Mouse (Mus musculus): Measurements from ENCODE around the gene Itln1. TPM values are rescaled to one million over a fixed set of nuclear protein-coding genes. Genes with fewer than 3 reads are reported as not detected.
"Not testable (repeated sequence)": the region's sequence is repeated elsewhere in the genome, so short reads cannot be mapped to it uniquely, and the experiment has no call there.

Itln1 gene
- total RNA-seq, 2 experiments from 2014 or later: not detected

DNA sequence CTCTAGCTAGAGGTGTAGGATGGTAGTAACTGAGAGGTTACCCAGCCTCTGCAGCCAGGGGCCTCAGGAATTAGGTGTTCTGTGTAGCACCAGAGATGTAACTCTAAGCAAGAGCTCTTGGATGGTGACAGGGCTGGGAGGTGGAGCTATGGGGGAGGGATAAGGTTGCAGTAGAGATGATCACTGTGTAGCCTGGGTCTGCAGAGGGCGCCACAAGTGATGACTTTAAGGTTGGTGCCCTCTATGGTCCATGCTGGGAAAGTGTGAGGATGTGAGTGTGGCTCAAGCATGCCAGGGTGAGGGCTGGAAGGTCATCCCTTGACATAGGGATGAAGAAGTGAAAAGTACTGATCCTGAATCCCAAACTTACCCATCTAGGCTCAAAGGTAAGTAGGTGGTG, 20.1 kb downstream of the Itln1 start:
- intact Hi-C loops (cut with DNase I): no loop called here

DNA sequence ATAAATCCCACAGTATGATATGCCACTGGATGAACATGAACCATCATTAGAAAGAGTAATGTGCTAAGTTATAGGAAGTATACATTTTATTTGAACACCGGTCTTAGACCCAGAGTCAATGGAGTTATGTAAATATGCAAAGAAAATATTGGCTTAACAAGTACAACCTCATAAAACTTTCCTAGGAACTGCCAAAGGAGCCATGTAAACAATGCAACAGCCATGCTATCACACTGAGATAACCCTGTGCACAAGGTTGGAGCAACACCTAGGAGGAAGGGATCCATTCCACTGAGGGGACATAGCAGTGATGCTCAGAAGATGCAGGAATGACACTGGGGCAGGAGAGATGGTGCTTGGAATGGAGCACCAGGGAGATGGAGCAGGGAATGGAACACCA, 21.3 kb downstream of the Itln1 start:
- DNase-seq: no peak
- intact Hi-C loops (cut with DNase I): no loop called here

More for the DNA sequence above, 20.1 kb downstream of the Itln1 start:
- DNase-seq: no peak

DNA sequence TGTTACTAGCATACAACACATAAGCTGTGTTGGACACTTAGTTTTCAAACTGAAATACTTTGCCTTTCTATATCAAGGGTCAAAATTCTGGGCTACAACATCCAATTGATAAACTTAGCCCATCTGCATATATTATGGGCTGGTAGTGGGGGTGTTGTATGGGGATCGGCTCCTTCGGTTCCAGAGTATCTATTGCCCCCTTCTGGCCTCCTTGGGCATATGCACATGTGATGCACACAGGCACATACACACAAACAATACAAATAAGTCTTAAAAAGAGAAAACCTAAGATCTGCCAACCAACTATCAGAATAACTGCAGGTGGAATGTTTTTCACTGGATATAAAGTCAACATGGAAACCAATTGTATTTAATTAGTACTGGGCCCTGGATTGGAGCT, 21.9 kb downstream of the Itln1 start:
- DNase-seq: no peak
- intact Hi-C loops (cut with DNase I): no loop called here

DNA sequence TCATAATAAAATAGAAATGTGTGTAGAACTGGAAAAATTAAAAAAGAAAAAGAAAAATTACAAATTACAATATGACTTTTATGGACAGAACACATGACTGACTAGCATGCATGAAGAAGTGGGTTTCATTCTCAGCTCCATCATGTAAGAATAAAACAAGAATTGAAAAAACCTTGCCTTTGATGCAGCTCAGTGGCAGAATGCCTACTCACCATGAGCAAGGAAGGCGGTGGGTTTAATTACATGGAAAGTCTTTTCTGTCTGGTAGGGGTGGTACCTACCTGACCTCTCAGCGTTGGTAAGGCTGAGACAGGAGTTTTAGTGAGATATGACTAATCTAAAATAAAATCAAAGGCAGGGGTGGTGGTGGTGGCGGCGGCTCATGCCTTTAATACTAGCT, 30.5 kb downstream of the Itln1 start:
- DNase-seq: no peak
- intact Hi-C loops (cut with DNase I): loop anchor here (10.0 kb wide), 1 partner anchor 400 kb away; no protein-coding TSS in a partner anchor

DNA sequence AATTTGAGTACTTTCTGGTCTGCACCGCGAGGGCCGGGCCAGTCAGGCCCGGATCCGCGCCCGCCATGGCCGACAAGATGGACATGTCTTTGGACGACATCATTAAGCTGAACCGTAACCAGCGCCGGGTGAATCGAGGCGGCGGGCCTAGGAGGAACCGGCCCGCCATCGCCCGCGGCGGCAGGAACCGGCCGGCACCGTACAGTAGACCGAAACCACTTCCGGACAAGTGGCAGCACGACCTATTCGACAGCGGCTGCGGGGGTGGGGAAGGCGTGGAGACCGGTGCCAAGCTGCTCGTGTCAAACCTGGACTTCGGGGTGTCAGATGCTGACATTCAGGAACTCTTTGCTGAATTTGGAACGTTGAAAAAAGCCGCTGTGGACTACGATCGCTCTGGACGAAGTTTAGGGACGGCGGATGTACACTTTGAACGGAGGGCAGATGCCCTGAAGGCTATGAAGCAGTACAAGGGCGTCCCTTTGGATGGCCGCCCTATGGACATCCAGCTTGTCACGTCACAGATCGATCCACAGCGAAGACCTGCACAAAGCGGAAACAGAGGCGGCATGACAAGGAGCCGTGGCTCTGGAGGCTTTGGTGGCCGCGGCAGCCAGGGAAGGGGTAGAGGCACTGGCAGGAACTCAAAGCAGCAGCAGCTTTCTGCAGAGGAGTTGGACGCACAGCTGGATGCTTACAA, 31.4 kb downstream of the Itln1 start:
- peak; percentile 58 to 68 for DNase-seq
- intact Hi-C loops (cut with DNase I): loop anchor here (1.0 to 10.0 kb wide), 3 partner anchors 64 to 399 kb away; no protein-coding TSS in a partner anchor

DNA sequence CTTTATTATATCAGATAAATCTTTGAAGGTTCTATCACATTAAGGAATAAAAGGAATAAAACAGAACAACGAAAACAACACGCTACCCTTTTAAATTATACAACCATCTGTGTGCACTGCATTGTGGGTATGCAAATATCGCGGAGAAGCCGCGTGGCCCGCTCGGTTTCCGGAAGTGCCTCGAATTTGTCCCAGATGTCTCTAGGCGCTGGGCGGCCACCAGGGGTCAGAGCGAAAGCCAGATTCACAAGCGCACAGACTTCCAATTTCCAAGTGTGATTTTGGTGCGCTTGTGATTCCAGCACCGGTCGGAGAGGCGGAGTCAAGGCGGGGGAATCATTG, 31.9 kb downstream of the Itln1 start, which contains the start of gene Alyref2:
TSS of gene Alyref2 (plus strand) at position 229 of the 342 bp plus-strand sequence.
- intact Hi-C loops (cut with DNase I): loop anchor here (1.0 to 10.0 kb wide), 3 partner anchors 64 to 398 kb away; no protein-coding TSS in a partner anchor

DNA sequence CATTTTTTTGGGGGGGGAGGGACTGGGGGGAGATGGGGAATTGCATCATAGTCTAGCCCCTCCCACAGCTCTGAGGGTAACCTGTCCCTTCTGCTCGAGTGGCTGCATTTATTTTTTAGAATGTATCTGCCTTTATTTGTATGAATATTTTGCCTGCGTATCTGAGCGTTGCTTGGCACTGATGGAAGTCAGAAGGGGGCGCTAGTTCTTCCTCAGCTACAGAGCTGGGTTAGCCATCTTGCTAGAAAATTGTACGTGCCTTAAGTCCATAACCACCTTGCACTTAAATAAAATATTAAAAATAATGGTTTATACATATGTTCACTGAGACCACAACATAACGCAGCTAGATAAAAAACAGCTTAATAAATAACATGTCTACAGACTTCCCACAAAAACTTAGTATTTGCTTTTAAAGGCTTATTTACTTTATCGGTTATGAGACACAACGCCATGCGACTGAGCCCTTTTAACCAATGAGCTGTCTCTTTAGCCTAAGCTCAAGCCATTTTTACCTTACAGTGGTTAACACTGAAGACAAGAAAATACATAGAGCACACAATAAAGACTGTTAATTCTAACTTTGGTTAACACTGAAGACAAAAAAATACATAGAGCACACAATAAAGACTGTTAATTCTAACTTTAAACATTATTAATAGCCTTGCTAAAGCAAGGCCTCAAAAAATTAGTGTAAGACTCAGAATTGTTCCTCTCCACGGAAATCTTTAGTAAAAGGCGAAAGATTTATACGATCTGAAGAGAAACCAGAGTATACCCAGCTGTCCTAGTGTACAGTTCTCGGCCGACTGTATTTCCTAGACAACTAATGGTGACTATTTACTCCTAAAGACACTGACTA, 32.5 kb downstream of the Itln1 start:
- intact Hi-C loops (cut with DNase I): loop anchor here (1.0 to 10.0 kb wide), 3 partner anchors 64 to 398 kb away; no protein-coding TSS in a partner anchor
- peak; percentile 36 to 68 for DNase-seq

More for the DNA sequence above, 31.9 kb downstream of the Itln1 start, which contains the start of gene Alyref2:
- peak; percentile 93 to 95 for DNase-seq

DNA sequence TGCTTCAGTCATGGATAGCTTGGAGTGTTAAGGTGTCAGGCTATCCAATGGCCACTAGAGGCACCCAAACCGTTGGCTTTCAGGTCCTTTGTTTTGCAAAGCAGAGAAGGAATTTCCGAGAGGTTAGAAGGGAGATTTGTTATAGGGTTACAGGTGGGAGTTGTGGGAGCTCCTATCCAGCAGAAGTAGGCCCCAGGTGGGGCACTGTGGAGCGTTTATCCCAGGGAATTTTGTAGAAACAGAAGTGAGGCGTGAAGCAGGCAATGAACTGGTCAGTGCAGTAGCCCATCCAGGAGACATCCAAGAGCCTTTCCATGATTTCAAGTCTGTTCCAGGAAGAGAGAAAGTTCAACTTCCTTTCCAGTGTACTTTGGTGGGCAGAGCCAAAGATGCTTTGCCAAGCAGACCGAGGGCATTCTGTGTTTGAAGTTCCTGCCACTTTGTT, 33.4 kb downstream of the Itln1 start:
- DNase-seq: peak; percentile 4 to 40
- intact Hi-C loops (cut with DNase I): loop anchor here (2.0 to 10.0 kb wide), 2 partner anchors 63 to 397 kb away; no protein-coding TSS in a partner anchor

DNA sequence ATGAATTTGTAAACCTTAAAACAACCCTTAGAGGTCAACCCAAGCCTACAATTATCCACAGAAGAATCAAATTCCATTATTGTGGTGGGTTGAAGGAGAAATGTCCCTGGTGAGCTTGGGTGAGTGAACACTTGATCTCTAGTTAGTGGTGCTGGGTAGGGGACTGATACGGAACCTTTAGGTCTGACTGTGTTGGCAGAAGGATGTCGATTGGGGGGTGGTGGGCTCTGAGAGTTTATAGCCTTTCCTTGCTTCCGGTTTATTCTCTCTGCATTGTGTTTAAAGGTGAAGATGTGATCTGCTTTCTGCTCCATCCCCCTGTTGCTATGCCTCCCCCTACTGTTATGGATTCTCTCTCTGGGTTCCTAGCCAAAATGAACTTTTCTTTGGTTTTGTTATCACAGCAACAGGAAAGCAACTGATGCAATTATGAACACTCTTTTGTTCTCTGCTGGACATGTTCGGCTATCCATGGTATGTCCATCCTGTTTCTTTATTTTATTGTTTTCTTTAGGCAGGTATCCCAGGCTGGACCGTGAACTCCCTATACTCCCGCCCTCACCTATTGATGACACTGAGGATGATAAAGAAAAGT, 34.0 kb downstream of the Itln1 start:
- intact Hi-C loops (cut with DNase I): loop anchor here (10.0 kb wide), 1 partner anchor 396 kb away; no protein-coding TSS in a partner anchor
- DNase-seq: no peak

DNA sequence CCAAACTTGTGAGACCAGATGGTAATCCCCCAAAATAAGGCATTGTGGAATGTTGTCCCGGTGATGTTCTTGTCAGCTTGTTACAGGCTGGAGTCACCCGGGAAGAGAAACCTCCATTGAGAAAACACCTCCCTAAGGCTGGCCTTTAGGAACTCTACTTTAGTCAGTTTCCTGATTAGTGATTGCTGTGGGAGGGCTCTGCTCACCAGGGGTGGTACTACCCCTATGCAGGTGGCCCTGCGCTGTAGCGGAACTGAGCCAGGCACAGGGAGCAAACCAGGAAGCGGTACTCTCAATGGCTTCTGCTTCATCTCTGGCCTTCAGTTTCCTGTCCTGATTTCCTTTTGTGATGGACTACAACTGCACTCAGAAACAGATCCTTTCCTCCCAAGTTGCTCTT, 35.2 kb downstream of the Itln1 start:
- no peak for DNase-seq
- intact Hi-C loops (cut with DNase I): loop anchor here (10.0 kb wide), 1 partner anchor 395 kb away; no protein-coding TSS in a partner anchor

DNA sequence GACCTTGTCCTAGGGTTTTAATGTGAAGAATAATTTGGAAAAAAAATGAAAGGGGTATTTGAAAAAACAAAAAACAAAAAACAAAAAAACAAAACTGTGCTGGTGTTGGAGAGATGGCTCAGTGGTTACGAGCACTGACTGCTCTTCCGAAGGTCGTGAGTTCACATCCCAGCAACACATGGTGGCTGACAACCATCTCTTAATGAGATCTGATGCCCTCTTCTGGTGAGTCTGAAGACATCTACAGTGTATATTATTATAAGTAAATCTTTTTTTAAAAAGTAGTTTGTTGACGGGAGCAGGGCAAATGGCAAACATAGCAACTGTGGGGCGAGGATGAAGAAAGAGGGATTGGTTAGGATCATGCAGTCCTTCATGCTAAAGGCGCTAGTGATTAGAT, 39.7 kb downstream of the Itln1 start:
- no peak for DNase-seq
- intact Hi-C loops (cut with DNase I): no loop called here

DNA sequence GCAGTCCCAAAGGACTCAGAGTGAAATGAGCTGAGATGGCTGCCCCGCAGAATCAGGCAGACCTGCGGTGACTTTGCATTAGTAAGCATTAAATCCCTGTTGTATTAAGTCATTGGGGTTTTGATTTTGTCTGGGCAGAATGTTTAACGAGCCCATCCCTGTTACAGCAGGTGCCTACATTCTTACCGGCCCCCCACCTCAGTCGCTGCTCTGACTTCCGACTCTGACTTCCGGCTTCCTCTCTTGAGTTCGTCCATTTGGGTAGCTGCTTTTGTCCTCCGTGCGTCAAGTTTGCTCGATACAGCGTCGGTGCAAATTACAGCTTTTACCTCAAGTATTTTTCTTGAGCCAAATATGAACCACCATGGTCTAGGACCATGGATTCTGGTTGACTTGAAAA, 40.9 kb downstream of the Itln1 start:
- intact Hi-C loops (cut with DNase I): no loop called here
- no peak for DNase-seq

DNA sequence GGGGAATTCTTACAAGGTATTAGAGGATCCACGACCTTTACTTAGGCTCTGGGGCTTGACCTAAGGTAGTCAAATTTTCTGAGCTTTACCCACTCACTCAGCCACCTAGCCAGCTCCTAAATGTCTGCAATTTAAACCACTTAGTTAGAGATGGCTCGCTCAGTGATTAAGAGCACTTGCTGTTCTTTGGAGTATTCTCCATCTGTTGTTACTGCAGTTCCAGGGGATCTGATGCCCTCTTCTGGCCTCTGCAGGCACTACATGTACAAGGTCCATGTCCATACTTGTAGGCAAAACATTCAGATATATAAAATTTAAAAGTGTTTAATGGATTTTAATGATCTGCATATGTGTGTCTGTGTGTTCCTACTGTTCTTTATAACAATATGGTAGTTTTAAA, 56.1 kb downstream of the Itln1 start:
- intact Hi-C loops (cut with DNase I): loop anchor here (1.0 kb wide), 1 partner anchor 118 kb away; no protein-coding TSS in a partner anchor
- DNase-seq: peak; percentile 74 to 81

DNA sequence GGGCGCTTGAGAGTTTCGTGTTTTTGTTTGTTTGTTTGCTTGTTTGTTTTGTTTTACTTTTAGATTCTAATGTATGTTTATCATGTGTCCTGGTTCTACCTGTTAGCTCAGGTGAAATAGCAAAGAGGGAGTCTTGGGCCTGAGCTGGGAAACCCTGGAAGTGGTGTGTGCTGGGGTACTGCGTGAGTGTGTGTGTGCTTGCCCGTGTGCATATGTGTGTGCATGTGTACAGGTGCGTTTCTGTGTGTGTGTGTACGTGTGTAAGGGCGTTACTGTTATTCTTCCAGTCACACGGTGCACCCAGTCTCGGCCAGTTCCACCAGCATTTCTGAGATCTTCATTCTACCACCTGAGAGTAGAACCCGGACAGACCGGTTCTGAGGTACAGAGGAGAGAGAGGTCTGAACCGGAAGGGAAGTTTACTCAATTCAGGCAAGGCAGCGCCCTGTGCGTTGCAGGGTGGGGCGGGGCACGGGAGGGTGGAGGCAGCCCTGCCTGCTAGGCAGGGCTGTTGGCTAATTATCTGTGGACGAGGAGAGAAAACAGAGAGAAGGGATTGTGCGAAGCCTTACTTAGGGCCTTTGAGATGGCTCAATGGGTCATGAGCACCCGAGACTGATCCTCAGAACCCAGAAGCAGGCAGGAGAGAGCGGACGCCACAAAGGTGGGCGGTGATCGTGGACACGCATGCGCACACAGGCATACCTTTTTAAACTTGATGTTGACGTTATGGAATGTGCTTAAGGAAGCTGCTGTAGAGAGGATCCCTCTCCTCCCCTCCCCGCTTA, 57.1 kb downstream of the Itln1 start:
- intact Hi-C loops (cut with DNase I): no loop called here
- DNase-seq: no peak

DNA sequence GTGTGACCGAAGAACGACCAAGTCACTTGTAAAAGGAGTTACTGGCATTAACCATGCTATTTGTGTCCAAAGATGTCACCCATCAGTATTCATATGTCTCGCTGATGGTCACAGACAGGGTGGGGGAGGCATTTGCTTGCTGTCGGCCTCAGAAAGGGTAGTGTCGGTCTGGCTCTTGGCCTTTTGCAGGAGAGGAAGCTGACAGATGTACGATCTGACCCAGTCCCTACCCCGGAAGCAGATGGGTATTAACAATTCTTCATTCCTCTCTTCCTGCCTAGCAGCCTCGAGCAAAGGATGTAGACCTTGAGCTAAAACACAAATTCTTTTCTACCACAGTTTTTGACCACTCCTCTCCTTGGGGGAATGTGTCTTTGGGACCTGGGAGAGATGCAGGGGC, 58.0 kb downstream of the Itln1 start:
- intact Hi-C loops (cut with DNase I): no loop called here

DNA sequence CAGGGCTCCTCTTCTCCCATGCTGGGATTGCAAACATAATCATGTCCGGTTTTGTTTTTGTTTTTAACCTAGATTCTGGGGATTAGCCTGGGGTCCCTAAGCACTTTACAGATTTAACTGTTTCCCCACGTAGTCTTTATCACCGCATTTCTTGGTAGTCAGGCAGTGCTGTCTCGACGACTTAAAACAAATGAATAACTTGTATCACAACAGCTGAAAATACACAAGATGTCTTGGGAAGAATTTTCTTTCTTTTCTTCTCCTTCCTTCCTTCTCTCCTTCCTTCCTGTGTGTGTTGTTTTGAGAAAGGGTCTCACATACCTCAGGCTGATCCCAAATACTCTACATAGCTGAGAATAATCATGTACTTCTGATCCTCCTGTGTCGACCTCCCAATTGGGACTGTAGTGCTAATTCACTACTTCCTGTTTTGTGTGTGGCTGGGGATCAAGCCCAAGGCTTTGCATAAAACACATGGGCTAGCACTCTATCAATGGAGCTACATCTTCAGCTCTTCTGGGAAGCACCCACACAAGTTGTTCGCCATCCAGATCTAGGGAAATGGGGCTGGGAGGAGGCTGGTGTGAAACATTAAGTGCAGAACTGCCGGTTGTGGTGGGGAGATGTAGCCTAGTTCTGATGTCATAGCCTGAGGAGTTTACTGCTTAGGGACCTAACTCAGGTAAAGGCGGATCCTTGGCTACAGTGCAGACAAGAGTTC, 61.0 kb downstream of the Itln1 start:
- intact Hi-C loops (cut with DNase I): no loop called here
- no peak for DNase-seq

More for the DNA sequence above, 58.0 kb downstream of the Itln1 start:
- DNase-seq: no peak

DNA sequence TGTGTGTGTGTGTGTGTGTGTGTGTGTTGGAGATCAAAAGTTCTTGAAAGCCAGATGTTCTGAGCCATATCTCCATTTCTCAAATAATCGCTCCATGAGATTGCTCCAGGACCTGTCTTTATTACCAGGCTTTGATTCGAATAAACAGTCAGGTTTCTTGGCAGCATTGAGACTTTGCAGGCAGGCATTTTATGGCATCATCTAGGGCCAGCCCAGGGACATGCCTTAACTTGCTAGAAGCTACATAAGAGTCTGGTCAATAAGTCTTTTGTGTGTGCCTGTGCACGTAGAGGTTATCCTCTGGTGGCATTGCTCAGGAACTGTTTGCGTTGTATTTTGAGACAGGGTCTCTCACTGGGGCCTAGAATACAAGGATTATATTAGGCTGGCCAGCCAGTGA, 61.6 kb downstream of the Itln1 start:
- no peak for DNase-seq
- intact Hi-C loops (cut with DNase I): no loop called here

DNA sequence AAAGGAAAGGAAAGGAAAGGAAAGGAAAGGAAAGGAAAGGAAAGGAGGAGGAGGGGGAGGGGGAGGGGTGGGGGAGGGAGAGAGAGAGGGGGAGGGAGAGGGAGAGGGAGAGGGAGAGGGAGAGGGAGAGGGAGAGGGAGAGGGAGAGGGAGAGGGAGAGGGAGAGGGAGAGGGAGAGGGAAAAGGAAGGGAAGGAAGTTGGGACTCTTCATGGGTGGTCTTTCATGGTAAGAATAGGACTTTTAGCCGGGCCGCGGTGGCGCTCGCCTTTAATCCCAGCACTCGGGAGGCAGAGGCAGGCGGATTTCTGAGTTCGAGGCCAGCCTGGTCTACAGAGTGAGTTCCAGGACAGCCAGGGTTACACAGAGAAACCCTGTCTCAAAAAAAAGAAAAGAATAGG, 63.2 kb downstream of the Itln1 start:
- DNase-seq: not testable (repeated sequence)
- intact Hi-C loops (cut with DNase I): loop anchor here (1.0 to 2.0 kb wide), 2 partner anchors 35 to 59 kb away; partner anchors contain the start of gene F11r

DNA sequence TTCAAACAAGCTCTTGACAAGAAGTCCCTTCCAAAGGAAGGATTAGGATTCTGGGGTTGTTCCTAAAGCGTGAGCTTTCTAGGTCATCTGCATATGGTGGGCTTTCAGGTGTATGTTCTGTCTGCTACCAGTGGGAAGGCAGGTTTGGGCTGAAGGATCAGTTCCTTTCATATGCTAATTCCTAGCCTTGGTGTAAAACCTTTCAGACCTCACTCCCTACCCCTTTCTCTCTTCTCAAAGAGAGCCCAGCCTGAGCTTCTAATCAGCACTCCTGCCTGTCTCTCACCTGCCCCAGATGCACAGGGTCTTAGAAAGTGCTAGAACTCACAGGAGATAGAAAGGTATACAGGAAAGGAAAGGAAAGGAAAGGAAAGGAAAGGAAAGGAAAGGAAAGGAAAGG, 63.6 kb downstream of the Itln1 start:
- intact Hi-C loops (cut with DNase I): loop anchor here (1.0 to 2.0 kb wide), 2 partner anchors 35 to 58 kb away; partner anchors contain the start of gene F11r
- DNase-seq: no peak
